Mouse (Mus musculus): ENCODE measurements around the gene Cep152.

Gene Cep152

GRCm38 (mm10) chr2:125624837-125625351, at the start of gene Cep152:
Cep152 (minus strand) TSS chr2:125625113.
- peak; percentile 98 for DNase-seq (ENCODE audit: low spot score)

GRCm38 (mm10) chr2:125672957-125673631, 48.2 kb upstream of the Cep152 start, which contains the start of gene Eid1:
Eid1 (plus strand) TSS chr2:125673095.
- DNase-seq (ENCODE audit: low spot score), result peak; percentile 84

GRCm38 (mm10) chr2:125672568-125672956, 47.6 kb upstream of the Cep152 start:
- no peak for DNase-seq (ENCODE audit: low spot score)

GRCm38 (mm10) chr2:125670846-125671245, 45.9 kb upstream of the Cep152 start:
- DNase-seq (ENCODE audit: low spot score), result peak; percentile 37

- DNase-seq (ENCODE audit: low spot score), result no peak
These were observed 42.8 kb upstream of the Cep152 start for GRCm38 (mm10) chr2:125667721-125668120.

GRCm38 (mm10) chr2:125667184-125667583, 42.3 kb upstream of the Cep152 start:
- no peak for DNase-seq (ENCODE audit: low spot score)

GRCm38 (mm10) chr2:125666668-125667067, 41.8 kb upstream of the Cep152 start:
- DNase-seq (ENCODE audit: low spot score), result no peak

- no peak for DNase-seq (ENCODE audit: low spot score)
These were observed 41.0 kb upstream of the Cep152 start for GRCm38 (mm10) chr2:125665909-125666308.

- DNase-seq (ENCODE audit: low spot score), result no peak
These were observed 40.3 kb upstream of the Cep152 start for GRCm38 (mm10) chr2:125665213-125665612.

- no peak for DNase-seq (ENCODE audit: low spot score)
These were observed 37.6 kb upstream of the Cep152 start for GRCm38 (mm10) chr2:125662517-125662916.

- no peak for DNase-seq (ENCODE audit: low spot score)
These were observed 36.2 kb upstream of the Cep152 start for GRCm38 (mm10) chr2:125661156-125661555.

- DNase-seq (ENCODE audit: low spot score), result peak; percentile 30
These were observed 35.7 kb upstream of the Cep152 start for GRCm38 (mm10) chr2:125660537-125661130.

GRCm38 (mm10) chr2:125659823-125660536, 35.1 kb upstream of the Cep152 start:
- DNase-seq (ENCODE audit: low spot score), result peak; percentile 91

- no peak for DNase-seq (ENCODE audit: low spot score)
These were observed 30.5 kb upstream of the Cep152 start for GRCm38 (mm10) chr2:125655391-125655790.

- no peak for DNase-seq (ENCODE audit: low spot score)
These were observed 28.4 kb upstream of the Cep152 start for GRCm38 (mm10) chr2:125653286-125653685.

GRCm38 (mm10) chr2:125651563-125651962, 26.6 kb upstream of the Cep152 start:
- no peak for DNase-seq (ENCODE audit: low spot score)

GRCm38 (mm10) chr2:125650742-125651352, 25.9 kb upstream of the Cep152 start:
- DNase-seq (ENCODE audit: low spot score), result no peak

GRCm38 (mm10) chr2:125650038-125650437, 25.1 kb upstream of the Cep152 start:
- DNase-seq (ENCODE audit: low spot score), result no peak

GRCm38 (mm10) chr2:125644912-125645311, 20.0 kb upstream of the Cep152 start:
- DNase-seq (ENCODE audit: low spot score), result no peak

GRCm38 (mm10) chr2:125637331-125637730, 12.4 kb upstream of the Cep152 start:
- DNase-seq (ENCODE audit: low spot score), result no peak

GRCm38 (mm10) chr2:125630010-125630409, 5.1 kb upstream of the Cep152 start:
- no peak for DNase-seq (ENCODE audit: low spot score)

- no peak for DNase-seq (ENCODE audit: low spot score)
These were observed 3.6 kb upstream of the Cep152 start for GRCm38 (mm10) chr2:125628487-125628886.

All from embryo, embryonic 10 days (tissue).